Mouse (Mus musculus): ENCODE measurements around the gene Olfr742. TPM values are rescaled to one million over a fixed set of nuclear protein-coding genes. Genes with fewer than 3 reads are reported as not detected.

Olfr742 gene
- not detected in 2 replicates for polyA plus RNA-seq (2015; fragmentation: Nextera tagmentation; extraction: Ambion mirVana)

GRCm38 (mm10) chr14:50503300-50503699 is at the start of gene Olfr742:
Gene Olfr742, plus strand, starts transcription at chr14:50503600.
- ATAC-seq: no peak
- 61% methylated on average over 2 of the region's 2 CpGs for WGBS
- H3K9ac ChIP-seq: no peak within 1 kb of the TSS
- H3K27me3 ChIP-seq (replicated peaks): no peaks in the 10 kb centered on the region
- H3K4me3 ChIP-seq (replicated peaks): no peak within 1 kb of the TSS
- no peaks in the 10 kb centered on the region for H3K9me3 ChIP-seq
- H3K4me1 ChIP-seq (replicated peaks): no peaks in the 10 kb centered on the region
- no peaks in the 10 kb centered on the region for H3K36me3 ChIP-seq
- H3K4me2 ChIP-seq (replicated peaks): no peak within 1 kb of the TSS
- H3K27ac ChIP-seq: no peak within 1 kb of the TSS

GRCm38 (mm10) chr14:50472438-50472837 is 31.0 kb upstream of the Olfr742 start, which contains the start of gene Olfr741:
Gene Olfr741, plus strand, starts transcription at chr14:50472738.
- ATAC-seq: no peak
- Histone ChIP-seq H3K4me1 (replicated peaks) (no peaks in the 10 kb centered on the region), H3K27me3 (replicated peaks) (no peaks in the 10 kb centered on the region), H3K9ac (no peak within 1 kb of the TSS), H3K36me3 (no peaks in the 10 kb centered on the region), H3K4me3 (replicated peaks) (no peak within 1 kb of the TSS), H3K9me3 (no peaks in the 10 kb centered on the region), H3K4me2 (replicated peaks) (no peak within 1 kb of the TSS), H3K27ac (no peak within 1 kb of the TSS)
- 74% methylated on average over 2 of the region's 2 CpGs for WGBS

GRCm38 (mm10) chr14:50478406-50478805 is 25.0 kb upstream of the Olfr742 start:
- Histone ChIP-seq H3K4me1 (replicated peaks) (no peaks in the 10 kb centered on the region), H3K4me2 (replicated peaks) (no peak overlapping the region), H3K9ac (no peak overlapping the region), H3K4me3 (replicated peaks) (no peak overlapping the region), H3K27ac (no peak overlapping the region), H3K9me3 (no peaks in the 10 kb centered on the region), H3K27me3 (replicated peaks) (no peaks in the 10 kb centered on the region), H3K36me3 (no peaks in the 10 kb centered on the region)
- WGBS: 53% methylated on average over 2 of the region's 2 CpGs
- ATAC-seq: no peak

- Histone ChIP-seq H3K9me3 (no peaks in the 10 kb centered on the region), H3K27ac (no peak within 1 kb of the TSS), H3K4me2 (replicated peaks) (no peak within 1 kb of the TSS), H3K27me3 (replicated peaks) (no peaks in the 10 kb centered on the region), H3K36me3 (no peaks in the 10 kb centered on the region), H3K4me3 (replicated peaks) (no peak within 1 kb of the TSS), H3K9ac (no peak within 1 kb of the TSS), H3K4me1 (replicated peaks) (no peaks in the 10 kb centered on the region)
- ATAC-seq: no peak
Observed at GRCm38 (mm10) chr14:50521539-50521938, 18.1 kb downstream of the Olfr742 start, which contains the start of gene Olfr743. Gene Olfr743, plus strand, starts transcription at chr14:50521839.

GRCm38 (mm10) chr14:50552734-50553133 is 49.3 kb downstream of the Olfr742 start:
- Histone ChIP-seq H3K9ac (no peak overlapping the region), H3K4me1 (replicated peaks) (no peaks in the 10 kb centered on the region), H3K9me3 (no peaks in the 10 kb centered on the region), H3K36me3 (no peaks in the 10 kb centered on the region), H3K27ac (no peak overlapping the region), H3K4me3 (replicated peaks) (no peak overlapping the region), H3K27me3 (replicated peaks) (no peaks in the 10 kb centered on the region), H3K4me2 (replicated peaks) (no peak overlapping the region)
- no peak for ATAC-seq
- 100% methylated on average over 2 of the region's 2 CpGs for WGBS

Other genes starting within 250 kb of the Olfr742 start
- gene Olfr732, start 219.4 kb upstream of the Olfr742 start, polyA plus RNA-seq (2015; fragmentation: Nextera tagmentation; extraction: Ambion mirVana): not detected in 2 replicates
- not detected in 2 replicates for gene Olfr733, start 202.1 kb upstream of the Olfr742 start, polyA plus RNA-seq (2015; fragmentation: Nextera tagmentation; extraction: Ambion mirVana)
- not detected in 2 replicates for gene Olfr734, start 176.8 kb upstream of the Olfr742 start, polyA plus RNA-seq (2015; fragmentation: Nextera tagmentation; extraction: Ambion mirVana)
- gene Olfr735, start 154.7 kb upstream of the Olfr742 start, polyA plus RNA-seq (2015; fragmentation: Nextera tagmentation; extraction: Ambion mirVana): not detected in 2 replicates
- 0.10 TPM in 1 of 2 replicates, not detected in the other for gene Tlr11, start 145.7 kb upstream of the Olfr742 start, polyA plus RNA-seq (2015; fragmentation: Nextera tagmentation; extraction: Ambion mirVana)
- not detected in 2 replicates for gene Olfr736, start 122.4 kb upstream of the Olfr742 start, polyA plus RNA-seq (2015; fragmentation: Nextera tagmentation; extraction: Ambion mirVana)
- not detected in 2 replicates for gene Olfr738, start 96.0 kb upstream of the Olfr742 start, polyA plus RNA-seq (2015; fragmentation: Nextera tagmentation; extraction: Ambion mirVana)
- gene Olfr739, start 85.0 kb upstream of the Olfr742 start, polyA plus RNA-seq (2015; fragmentation: Nextera tagmentation; extraction: Ambion mirVana): not detected in 2 replicates
- gene Olfr740, start 58.1 kb upstream of the Olfr742 start, polyA plus RNA-seq (2015; fragmentation: Nextera tagmentation; extraction: Ambion mirVana): not detected in 2 replicates
- not detected in 2 replicates for gene Olfr741, start 30.9 kb upstream of the Olfr742 start, polyA plus RNA-seq (2015; fragmentation: Nextera tagmentation; extraction: Ambion mirVana)
- gene Olfr743, start 18.2 kb downstream of the Olfr742 start, polyA plus RNA-seq (2015; fragmentation: Nextera tagmentation; extraction: Ambion mirVana): not detected in 2 replicates
- not detected in 2 replicates for gene Olfr744, start 111.3 kb downstream of the Olfr742 start, polyA plus RNA-seq (2015; fragmentation: Nextera tagmentation; extraction: Ambion mirVana)
- not detected in 2 replicates for gene Olfr745, start 135.8 kb downstream of the Olfr742 start, polyA plus RNA-seq (2015; fragmentation: Nextera tagmentation; extraction: Ambion mirVana)
- not detected in 2 replicates for gene Olfr746, start 143.5 kb downstream of the Olfr742 start, polyA plus RNA-seq (2015; fragmentation: Nextera tagmentation; extraction: Ambion mirVana)
- not detected in 2 replicates for gene Olfr747, start 189.6 kb downstream of the Olfr742 start, polyA plus RNA-seq (2015; fragmentation: Nextera tagmentation; extraction: Ambion mirVana)
- not detected in 2 replicates for gene Olfr748, start 203.8 kb downstream of the Olfr742 start, polyA plus RNA-seq (2015; fragmentation: Nextera tagmentation; extraction: Ambion mirVana)
- not detected in 2 replicates for gene Olfr749, start 241.5 kb downstream of the Olfr742 start, polyA plus RNA-seq (2015; fragmentation: Nextera tagmentation; extraction: Ambion mirVana)